Mouse (Mus musculus): ENCODE results near the gene Rab17.

DNA sequence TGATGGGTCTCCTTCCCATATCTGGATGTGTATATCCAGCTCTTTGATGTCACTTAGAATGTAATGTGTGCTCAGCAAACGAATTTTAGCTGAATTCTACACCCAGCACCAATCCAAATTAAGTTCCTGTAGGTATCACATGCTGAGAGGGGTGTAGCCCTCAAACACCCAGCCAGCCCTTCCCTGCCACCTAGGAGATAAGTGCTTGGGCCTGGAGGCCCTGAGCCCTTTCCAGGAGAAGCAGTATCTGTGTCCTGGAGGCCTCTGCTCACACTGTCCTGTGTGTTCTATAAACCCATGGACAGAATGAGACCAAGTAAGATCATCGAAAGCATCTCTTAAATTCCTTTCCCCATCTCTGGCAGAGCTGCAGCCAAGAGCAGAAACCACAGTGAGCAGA lies 22.2 kb downstream of the Rab17 start:
- no peak for TF ChIP-seq CTCF (IDR thresholded peaks at IDR 0.05; ENCODE audit: extremely low read depth, insufficient read depth, insufficient read length, insufficient replicate concordance)
- TF ChIP-seq POLR2A (IDR thresholded peaks at IDR 0.05; ENCODE audit: low read depth, low read length) = no peak
